Mouse (Mus musculus) liver, embryonic 14.5 days (tissue): Measurements from ENCODE around the gene Ick. TPM values are rescaled to one million over a fixed set of nuclear protein-coding genes. Genes with fewer than 3 reads are reported as not detected.

Experiments
- ATAC-seq: fragments of 200-750 bp; cut with Nextera tagmentation; 2 replicates; pipeline ENCODE4 v1.8.0; 2017; ENCODE audit warnings: moderate number of reproducible peaks, mild to moderate bottlenecking, moderate library complexity; ENCODE audit not compliant: insufficient read depth
- DNase-seq, 3 experiments: peaks; one replicate each; pipeline ENCODE4 v3.0.0-alpha.2; 2012 to 2013; ENCODE audit warnings: low read depth in 3 of 3, low spot score in 3 of 3
- H3K27ac ChIP-seq: fragments of 300-500 bp; sonication (generic); 2 replicates; pipeline ENCODE4 v1.5.1; 2014; ENCODE audit warnings: moderate library complexity, mild to moderate bottlenecking, control low read depth, inconsistent platforms
- H3K27me3 ChIP-seq: fragments of 300-500 bp; sonication (generic); 2 replicates; pipeline ENCODE4 v1.6.1; 2014; ENCODE audit warnings: mild to moderate bottlenecking, low read length, moderate library complexity; ENCODE audit not compliant: control insufficient read depth, insufficient read depth
- H3K36me3 ChIP-seq: fragments of 300-500 bp; sonication (generic); replicated peaks from 2 replicates; pipeline ENCODE4 v1.6.1; 2014; ENCODE audit warnings: low read depth; ENCODE audit not compliant: control insufficient read depth, insufficient read depth
- H3K4me1 ChIP-seq, 2 experiments: fragments of 200-500 bp in 1 of 2; fragments of 300-500 bp in 1 of 2; sonication (generic) in 1 of 2; replicated peaks; 2 replicates each; pipeline ENCODE4 v1.6.1; 2012 to 2014; ENCODE audit warnings: antibody characterized with exemption in 1 of 2, inconsistent platforms in 1 of 2, low read length in 1 of 2; ENCODE audit not compliant: control insufficient read depth in 2 of 2, insufficient read depth in 2 of 2
- H3K4me2 ChIP-seq: fragments of 300-500 bp; sonication (generic); 2 replicates; pipeline ENCODE4 v1.6.1; 2014; ENCODE audit warnings: low read depth, mild to moderate bottlenecking, control low read depth, moderate library complexity
- H3K4me3 ChIP-seq, 2 experiments: fragments of 200-500 bp in 1 of 2; fragments of 300-500 bp in 1 of 2; sonication (generic) in 1 of 2; 2 replicates each; pipeline ENCODE4 v1.5.1; 2012 to 2014; ENCODE audit warnings: low read depth in 2 of 2, low read length in 2 of 2, mild to moderate bottlenecking in 2 of 2, control low read depth in 1 of 2, inconsistent platforms in 1 of 2, moderate library complexity in 1 of 2; ENCODE audit not compliant: insufficient read depth in 1 of 2
- H3K9ac ChIP-seq: fragments of 300-500 bp; sonication (generic); replicated peaks from 2 replicates; pipeline ENCODE4 v1.6.1; 2014; ENCODE audit warnings: mild to moderate bottlenecking, control low read depth, moderate library complexity
- H3K9me3 ChIP-seq: fragments of 300-500 bp; sonication (generic); 2 replicates; pipeline ENCODE4 v1.6.1; 2016; ENCODE audit warnings: low read length, mixed read lengths; ENCODE audit not compliant: control insufficient read depth
- CTCF ChIP-seq: IDR thresholded peaks from 2 replicates; pipeline ENCODE4 v1.5.1; 2016; ENCODE audit warnings: antibody characterized with exemption, low read depth, control low read depth
- EP300 ChIP-seq: IDR thresholded peaks from 2 replicates; pipeline ENCODE4 v1.6.1; 2016; ENCODE audit warnings: antibody characterized with exemption, low read depth
- WGBS: fragments of 180-500 bp; shearing (Covaris S2); extraction: QIAGEN DNeasy Blood & Tissue Kit; methylation state at CpG from one replicate; pipeline ENCODE4 v1.1.7; 2014; ENCODE audit not compliant: insufficient replicate concordance; 5-methylcytosine and 5-hydroxymethylcytosine counted together
- polyA plus RNA-seq, 2 experiments: library from polyadenylated mRNA; depleted of rRNA in 1 of 2; stranded (reverse) in 1 of 2; unstranded in 1 of 2; fragments of >200 nt; fragmentation: Nextera tagmentation in 1 of 2; extraction: Ambion mirVana in 1 of 2; gene quantifications; 2 replicates each; pipeline versions ENCODE4 v1.2.1 to v1.2.3; 2012 to 2014

Gene Ick
- polyA plus RNA-seq, 2 experiments: 3.6 to 3.7 TPM

- no peaks in the 10 kb centered on the region for H3K36me3 ChIP-seq
- TF ChIP-seq CTCF (no peak), EP300 (no peak)
- ATAC-seq: no peak
- peak overlapping the region; percentile 5; the same call in 1 of the 2 replicates for H3K27ac ChIP-seq
- peak overlapping the region; percentile 71 for H3K4me2 ChIP-seq
- H3K9me3 ChIP-seq: no peaks in the 10 kb centered on the region
- no peaks in the 10 kb centered on the region for H3K27me3 ChIP-seq
- peak overlapping the region; percentile 44 to 57 for H3K4me3 ChIP-seq
- H3K4me1 ChIP-seq: peaks cover 25 to 32% of the 10 kb centered on the region in 2 experiments
- WGBS: 9% methylated on average over 19 of the region's 19 CpGs
- DNase-seq: no peak
- peak overlapping the region; percentile 61 for H3K9ac ChIP-seq
Measured at GRCm38 (mm10) chr9:78190651-78191634, 82.0 kb downstream of the Ick start.

- H3K36me3 ChIP-seq: no peaks in the 10 kb centered on the region
- no peaks in the 10 kb centered on the region for H3K9me3 ChIP-seq
- no peaks in the 10 kb centered on the region for H3K27me3 ChIP-seq
- H3K4me3 ChIP-seq: peak overlapping the region; percentile 44 to 57
- peak overlapping the region; percentile 71 for H3K4me2 ChIP-seq
- no peak for TF ChIP-seq CTCF
- peak; percentile 23; the same call in 1 of the 2 replicates for TF ChIP-seq EP300
- DNase-seq: peak; percentile 87 to 92 (median 87)
- H3K9ac ChIP-seq: peak overlapping the region; percentile 61
- H3K4me1 ChIP-seq: peaks cover 25 to 32% of the 10 kb centered on the region in 2 experiments
- ATAC-seq: peak; percentile 70
- no peak overlapping the region; the same call in 1 of the 2 replicates for H3K27ac ChIP-seq
- WGBS: under 1% methylated on average over 18 of the region's 18 CpGs
Measured at GRCm38 (mm10) chr9:78191736-78192135, 82.7 kb downstream of the Ick start.

- H3K9me3 ChIP-seq: no peaks in the 10 kb centered on the region
- no peak for ATAC-seq
- peaks cover 17 to 22% of the 10 kb centered on the region in 2 experiments for H3K4me1 ChIP-seq
- H3K27ac ChIP-seq: no peak overlapping the region
- 40% methylated on average over 9 of the region's 9 CpGs for WGBS
- no peak overlapping the region for H3K9ac ChIP-seq
- peak; percentile 60 to 70 (median 62) for DNase-seq
- no peaks in the 10 kb centered on the region for H3K36me3 ChIP-seq
- no peaks in the 10 kb centered on the region for H3K27me3 ChIP-seq
- no peak overlapping the region for H3K4me2 ChIP-seq
- no peak overlapping the region for H3K4me3 ChIP-seq
- no peak for TF ChIP-seq EP300
- peak; percentile 84 for TF ChIP-seq CTCF
Measured at GRCm38 (mm10) chr9:78193902-78194597, 85.1 kb downstream of the Ick start.

- H3K4me3 ChIP-seq: no peak overlapping the region
- H3K4me2 ChIP-seq: no peak overlapping the region
- H3K27me3 ChIP-seq: no peaks in the 10 kb centered on the region
- peaks cover 9 to 13% of the 10 kb centered on the region in 2 experiments for H3K4me1 ChIP-seq
- H3K36me3 ChIP-seq: no peaks in the 10 kb centered on the region
- ATAC-seq (no peak), DNase-seq (no peak)
- no peak overlapping the region for H3K27ac ChIP-seq
- 74% methylated on average over 11 of the region's 11 CpGs for WGBS
- H3K9me3 ChIP-seq: no peaks in the 10 kb centered on the region
- no peak overlapping the region for H3K9ac ChIP-seq
- TF ChIP-seq EP300 (no peak), CTCF (no peak)
Measured at GRCm38 (mm10) chr9:78195034-78195433, 86.0 kb downstream of the Ick start.

GRCm38 (mm10) chr9:78197801-78198200, 88.8 kb downstream of the Ick start:
- Histone ChIP-seq H3K9me3 (no peaks in the 10 kb centered on the region), H3K27me3 (no peaks in the 10 kb centered on the region), H3K36me3 (no peaks in the 10 kb centered on the region), H3K4me2 (no peak overlapping the region), H3K4me1 (no peaks in the 10 kb centered on the region), H3K9ac (no peak overlapping the region), H3K27ac (no peak overlapping the region), H3K4me3 (no peak overlapping the region)
- no peak for ATAC-seq
- 82% methylated on average over 9 of the region's 9 CpGs for WGBS
- DNase-seq: no peak
- TF ChIP-seq CTCF: no peak
